Mouse (Mus musculus) erythroid progenitor cell, adult 5-6 weeks (primary cell): ENCODE results near the gene Pde2a. TPM values are rescaled to one million over a fixed set of nuclear protein-coding genes. Genes with fewer than 3 reads are reported as not detected.
A peak's percentile ranks its signal among the peaks of the same experiment; 100 is the strongest.

Source experiments
- ATAC-seq: replicated peaks from 2 replicates; pipeline ENCODE4 v1.8.0; 2016; ENCODE audit warnings: moderate number of reproducible peaks, mild to moderate bottlenecking, moderate TSS enrichment, inconsistent platforms; ENCODE audit not compliant: poor library complexity, low FRiP score, severe bottlenecking
- total RNA-seq, 2 experiments: library from RNA; stranded (forward) in 1 of 2; stranded (reverse) in 1 of 2; fragments of 150-400 nt in 1 of 2; fragments of 186-747, 209-891 nt in 1 of 2; gene quantifications; 2 replicates each; pipeline versions ENCODE4 v1.2.3 to v1.2.4; 2015 to 2017; ENCODE audit warnings: low replicate concordance in 2 of 2

The Pde2a gene
- total RNA-seq, 2 experiments from 2014 or later: 1.7 to 17.2 TPM

- peak; percentile 74 for ATAC-seq
These were observed 29.2 kb downstream of the Pde2a start for GRCm38 (mm10) chr7:101450422-101451401.

DNA sequence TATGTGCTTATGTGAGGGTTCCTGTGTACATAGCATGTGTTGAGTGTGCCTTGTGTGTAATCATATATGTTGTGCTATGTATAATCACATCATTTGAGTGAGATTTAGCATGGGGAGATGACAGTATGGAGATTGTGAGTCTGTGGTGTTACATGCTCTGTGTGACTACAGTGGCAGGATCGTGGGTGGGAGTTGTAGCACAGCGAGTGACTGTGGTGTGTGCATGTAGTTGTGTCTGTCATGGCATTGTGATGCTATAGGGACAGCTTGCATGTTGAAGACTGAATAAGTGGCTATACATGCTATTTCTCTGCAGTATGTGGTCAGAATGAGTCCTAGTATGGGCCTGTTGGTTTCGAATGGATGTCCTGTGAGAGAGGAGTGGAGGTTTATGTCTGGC is 31.2 kb downstream of the Pde2a start:
- ATAC-seq: no peak

- no peak for ATAC-seq
These were observed 31.8 kb downstream of the Pde2a start for GRCm38 (mm10) chr7:101453296-101453695.

- ATAC-seq: no peak
These were observed 32.2 kb downstream of the Pde2a start for GRCm38 (mm10) chr7:101453725-101454124.

DNA sequence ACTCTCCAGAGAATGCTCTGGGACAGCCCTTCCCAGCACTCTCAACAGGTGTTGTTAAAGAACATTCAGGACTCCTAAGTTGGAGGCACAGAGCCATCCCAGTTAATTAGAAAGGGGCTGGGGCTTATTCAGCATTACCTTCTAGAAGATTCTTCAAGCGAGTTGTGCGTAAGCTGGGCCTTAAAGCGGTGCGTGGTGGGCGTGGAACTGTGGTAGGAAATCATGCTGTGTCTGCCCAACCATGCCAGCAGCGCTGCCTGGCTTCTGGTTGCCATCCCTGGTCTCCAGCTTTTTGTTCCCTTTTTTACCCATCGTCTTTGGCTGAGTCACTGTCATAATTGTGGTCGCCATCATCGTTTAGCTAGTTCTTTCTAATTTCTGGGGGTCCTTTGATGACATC is 33.0 kb downstream of the Pde2a start:
- no peak for ATAC-seq

GRCm38 (mm10) chr7:101455141-101455540 is 33.6 kb downstream of the Pde2a start:
- ATAC-seq: no peak

DNA sequence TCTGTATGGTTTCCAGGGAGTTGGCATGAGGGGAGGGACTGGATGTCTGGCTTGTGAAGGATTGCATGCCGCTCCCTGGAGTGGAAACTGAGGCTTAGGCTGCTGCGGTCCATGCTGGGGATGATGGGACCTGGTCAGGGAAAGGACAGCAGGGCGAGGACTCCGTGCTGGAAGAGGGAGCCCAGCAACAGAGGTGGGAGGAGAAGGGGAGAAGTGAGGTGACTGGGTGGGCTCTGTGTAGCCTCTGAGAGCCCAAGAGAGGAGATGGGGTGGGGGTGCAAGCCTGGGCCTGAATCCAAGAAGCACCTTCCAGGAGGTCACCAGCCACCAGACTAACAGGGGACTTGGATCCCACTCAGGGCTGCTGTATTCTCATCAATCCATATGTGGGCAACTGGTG is 34.8 kb downstream of the Pde2a start:
- no peak for ATAC-seq

GRCm38 (mm10) chr7:101456789-101457188 is 35.3 kb downstream of the Pde2a start:
- ATAC-seq: no peak

DNA sequence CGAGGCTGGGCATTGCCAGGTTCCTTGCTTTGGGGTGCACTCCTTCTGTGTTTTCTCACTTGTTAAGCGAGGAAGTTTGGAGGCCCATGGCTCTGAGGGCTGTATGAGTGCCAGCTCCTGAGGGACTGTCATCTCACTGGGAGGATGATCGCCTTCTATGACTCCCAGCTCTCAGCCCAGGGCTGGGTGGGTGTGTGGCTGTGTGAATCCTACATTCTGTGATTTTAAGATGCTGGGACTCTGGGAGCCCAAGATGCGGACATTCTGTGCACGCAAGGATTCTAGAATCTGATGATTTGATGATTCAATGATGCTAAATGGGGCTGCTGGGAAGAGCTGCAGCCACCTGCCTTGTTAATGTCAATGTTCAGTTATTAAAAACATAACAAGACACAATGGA is 35.8 kb downstream of the Pde2a start:
- ATAC-seq: no peak

DNA sequence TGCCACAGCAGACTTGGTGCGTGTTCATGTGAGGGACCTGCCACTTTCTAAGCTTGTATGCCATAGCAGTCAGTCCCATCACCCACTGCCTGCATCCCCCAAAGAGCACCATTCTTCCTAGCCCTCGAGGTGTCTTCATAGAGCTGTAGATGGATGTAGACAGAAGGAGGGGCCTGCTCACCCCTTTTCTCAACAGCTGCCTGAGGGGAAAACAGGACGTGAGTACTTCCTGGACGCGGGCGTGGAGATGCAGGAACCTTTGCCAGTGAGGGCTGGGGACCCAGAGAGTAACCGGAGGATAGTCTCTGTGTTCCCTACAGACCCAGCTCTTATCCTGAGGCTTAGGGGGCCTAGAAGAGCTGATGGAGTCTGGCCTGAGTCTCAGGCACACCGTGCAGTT is 36.3 kb downstream of the Pde2a start:
- no peak for ATAC-seq

GRCm38 (mm10) chr7:101458278-101458781 is 36.8 kb downstream of the Pde2a start:
- ATAC-seq: no peak

DNA sequence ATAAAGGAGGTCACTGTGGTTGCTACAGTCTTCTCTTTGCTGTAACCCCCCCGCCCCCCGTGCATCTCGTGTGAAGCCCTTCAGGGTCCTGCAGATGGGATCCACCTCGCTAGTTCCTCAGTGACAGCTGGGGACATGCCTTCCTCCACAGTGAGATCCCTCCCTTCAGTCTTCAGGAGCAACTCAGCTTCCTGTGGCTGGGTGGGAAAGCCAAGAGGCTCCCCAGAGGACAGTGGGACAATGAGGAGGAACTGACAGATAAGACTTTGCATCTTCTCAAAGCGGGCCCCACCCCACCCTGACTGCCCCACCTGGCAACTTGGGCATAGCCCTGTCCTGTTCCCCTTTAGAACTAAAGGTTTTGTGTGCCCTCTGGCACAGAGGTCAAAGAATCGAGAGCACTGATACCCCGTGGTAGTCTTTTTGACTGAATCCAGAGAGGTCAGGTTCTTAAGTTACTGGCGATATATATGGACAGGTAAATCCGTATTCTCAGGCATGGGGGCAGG is 37.9 kb downstream of the Pde2a start:
- no peak for ATAC-seq

GRCm38 (mm10) chr7:101459923-101460607 is 38.6 kb downstream of the Pde2a start:
- ATAC-seq: no peak

GRCm38 (mm10) chr7:101460608-101460957 is 39.1 kb downstream of the Pde2a start:
- ATAC-seq: no peak

GRCm38 (mm10) chr7:101461571-101461970 is 40.1 kb downstream of the Pde2a start:
- no peak for ATAC-seq

DNA sequence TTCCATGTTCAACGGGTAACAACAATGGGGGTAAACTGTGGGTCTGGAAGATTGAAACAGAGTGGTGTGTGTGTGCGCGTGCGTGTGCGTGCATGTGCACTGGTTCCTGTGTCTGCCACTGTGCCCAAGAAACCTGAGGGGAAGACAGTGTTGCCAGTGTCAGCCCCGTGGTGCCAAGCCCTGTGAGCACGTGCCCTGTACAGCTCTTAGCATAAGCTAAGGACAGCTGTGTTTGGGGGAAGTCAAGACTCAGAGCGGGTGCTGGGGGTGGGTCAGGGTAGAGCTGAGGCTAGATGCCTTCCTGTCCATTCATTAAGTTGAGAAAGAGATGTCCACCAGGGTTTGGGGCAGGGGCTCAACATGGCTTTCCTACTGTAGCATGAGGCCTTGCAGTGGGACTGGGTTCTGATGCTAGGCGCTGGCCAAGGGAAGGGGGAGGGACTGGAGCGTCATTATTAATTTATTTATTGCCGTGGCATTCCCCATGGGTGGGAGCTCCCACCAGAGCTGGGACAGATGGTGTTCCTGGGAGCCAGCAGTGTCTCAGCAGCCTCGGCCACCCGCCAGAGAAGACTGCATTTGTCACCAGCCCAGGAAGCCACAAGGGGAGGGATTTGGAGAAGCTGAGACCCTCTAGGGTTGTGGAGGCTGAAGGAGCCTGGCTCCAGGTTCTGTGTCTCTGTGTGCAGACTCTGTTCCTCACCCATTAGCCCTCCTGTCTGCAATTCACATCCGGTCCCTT is 41.0 kb downstream of the Pde2a start:
- ATAC-seq: no peak

- no peak for ATAC-seq
These were observed 42.3 kb downstream of the Pde2a start for GRCm38 (mm10) chr7:101463665-101464271.

DNA sequence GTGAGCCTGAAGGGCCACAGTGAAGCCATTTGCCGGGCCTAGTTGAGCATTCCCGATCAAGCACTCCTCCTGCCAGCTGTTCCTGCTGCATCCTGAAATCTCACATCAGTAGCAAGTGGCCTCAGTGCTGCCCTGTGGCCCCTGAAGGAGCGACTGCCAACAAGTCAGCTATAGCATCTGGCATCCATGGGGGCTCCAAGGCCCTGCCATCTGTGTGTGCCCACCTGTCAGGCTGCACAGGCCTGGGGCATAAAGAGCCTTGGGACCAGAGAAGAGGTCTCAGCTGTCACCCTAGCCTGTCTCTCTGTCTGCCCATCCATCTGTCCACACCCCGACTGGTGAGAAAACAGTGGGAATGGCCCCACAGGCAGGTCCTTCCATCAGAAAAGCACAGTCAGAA is 43.4 kb downstream of the Pde2a start:
- ATAC-seq: no peak

DNA sequence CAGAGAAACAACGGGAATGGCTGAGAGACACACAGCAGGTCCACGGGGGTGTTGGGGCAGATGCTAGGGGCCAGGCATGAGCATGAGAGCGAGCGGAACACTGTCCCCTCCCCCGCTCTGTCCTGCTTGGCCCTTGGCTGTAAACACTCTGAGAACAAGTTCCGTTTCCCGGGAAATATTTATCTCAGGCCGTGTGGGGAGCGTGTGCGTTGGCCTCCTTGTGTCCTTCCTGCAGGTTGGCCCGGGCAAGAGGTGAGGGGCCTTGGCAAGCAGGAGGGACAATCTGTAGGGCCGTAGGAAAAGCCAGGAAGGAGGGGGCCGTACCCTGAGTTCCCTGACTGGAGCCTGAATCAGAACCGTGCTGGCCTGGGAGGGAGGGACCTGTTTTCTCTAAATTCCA is 43.9 kb downstream of the Pde2a start:
- no peak for ATAC-seq
